Mouse (Mus musculus): ENCODE data around the gene Trem3.
A peak's percentile ranks its signal among the peaks of the same experiment; 100 is the strongest.

The Trem3 gene

DNA sequence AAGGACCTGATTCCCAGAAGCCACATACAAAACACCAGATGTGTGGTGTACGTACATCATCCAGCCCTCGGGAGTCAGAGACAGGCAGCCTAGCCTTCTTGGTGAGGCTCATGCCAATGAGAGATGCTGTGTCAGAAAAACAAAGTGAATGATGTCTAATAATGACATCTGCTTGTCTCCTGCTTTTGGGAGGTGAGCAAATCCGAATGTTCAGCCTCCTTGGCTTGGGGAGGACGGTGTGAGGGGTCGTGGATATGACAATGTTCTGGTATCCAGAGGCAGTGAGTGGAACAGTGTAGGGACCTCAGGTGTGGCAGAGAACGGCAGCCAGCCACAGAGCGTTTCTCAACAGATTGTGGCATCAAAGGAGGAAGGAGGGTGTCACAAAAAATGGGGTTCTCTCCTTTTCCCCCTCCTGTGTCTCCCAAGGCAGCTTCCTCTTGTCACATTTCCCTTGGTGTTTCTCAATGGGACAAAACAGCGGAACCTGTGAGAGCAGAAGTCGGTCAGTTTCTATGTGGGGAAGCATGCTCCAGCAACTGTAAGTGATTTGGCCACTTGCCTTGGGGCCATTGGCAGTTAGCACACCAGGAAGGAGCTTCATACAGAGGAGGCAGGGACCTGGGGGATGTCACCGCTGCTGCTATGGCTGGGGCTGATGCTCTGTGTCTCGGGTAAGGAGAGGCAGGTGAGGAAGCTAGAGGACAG is at the start of gene Trem3:
Gene Trem3, plus strand, starts transcription at position 557 of the 708 bp plus-strand sequence.
- no peak for DNase-seq (ENCODE audit: low spot score)

DNA sequence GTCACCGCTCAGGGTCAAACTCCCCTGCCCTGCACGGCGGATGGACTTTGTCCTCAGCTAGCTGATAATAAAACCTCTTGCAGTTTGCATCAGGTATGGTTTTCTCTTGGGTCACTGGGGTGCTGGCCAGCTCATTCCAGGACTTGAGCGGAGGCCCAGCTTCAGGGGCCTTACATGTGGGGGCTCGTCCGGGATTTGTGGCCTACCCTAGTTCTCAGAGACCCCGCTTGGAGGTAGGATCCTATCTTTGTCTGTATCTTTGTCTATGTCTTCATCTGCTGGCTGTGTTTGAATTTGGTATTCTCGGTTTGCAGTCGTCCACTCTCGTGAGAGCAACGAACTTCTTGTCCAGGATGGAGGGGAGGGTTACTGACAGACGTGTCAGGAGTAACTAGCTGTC is 44.5 kb upstream of the Trem3 start:
- DNase-seq (ENCODE audit: low spot score) = no peak

DNA sequence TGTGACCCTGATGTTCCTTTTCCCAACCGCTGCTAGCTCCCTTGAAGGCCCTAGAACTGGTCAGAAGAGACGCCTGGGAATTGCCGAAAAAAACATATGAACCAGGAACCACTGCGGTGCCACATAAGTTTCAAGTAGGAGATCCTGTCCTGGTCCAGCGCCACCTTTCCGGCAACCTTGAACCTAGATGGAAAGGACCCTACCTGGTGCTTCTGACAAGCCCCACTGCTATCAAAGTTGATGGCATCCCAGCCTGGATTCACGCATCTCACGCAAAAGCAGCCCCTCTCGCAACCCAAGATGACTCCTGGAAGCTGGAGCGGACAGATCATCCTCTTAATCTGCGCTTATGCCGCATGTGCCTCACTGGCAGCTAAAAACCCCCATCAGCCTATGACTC is 35.0 kb upstream of the Trem3 start:
- no peak for DNase-seq (ENCODE audit: low spot score)

DNA sequence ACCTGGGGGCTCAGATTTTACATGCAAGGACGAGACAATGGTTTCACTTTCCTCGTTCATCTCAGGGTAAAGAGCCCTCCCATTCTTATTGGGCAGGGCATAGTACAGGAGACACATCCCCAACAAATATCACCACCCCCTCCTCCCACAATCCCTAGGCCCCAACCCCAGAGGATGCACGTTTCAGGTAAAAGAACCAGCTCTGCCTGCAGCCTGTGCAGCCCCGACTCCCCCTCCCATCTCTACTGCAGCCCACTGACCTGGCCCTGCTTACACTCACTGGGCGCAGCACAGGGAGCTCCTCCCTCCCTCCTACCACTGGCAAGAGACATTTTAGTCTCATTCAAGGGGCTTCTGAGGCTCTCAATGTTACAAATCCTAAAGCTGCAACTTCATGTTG is 34.1 kb upstream of the Trem3 start:
- no peak for DNase-seq (ENCODE audit: low spot score)

DNA sequence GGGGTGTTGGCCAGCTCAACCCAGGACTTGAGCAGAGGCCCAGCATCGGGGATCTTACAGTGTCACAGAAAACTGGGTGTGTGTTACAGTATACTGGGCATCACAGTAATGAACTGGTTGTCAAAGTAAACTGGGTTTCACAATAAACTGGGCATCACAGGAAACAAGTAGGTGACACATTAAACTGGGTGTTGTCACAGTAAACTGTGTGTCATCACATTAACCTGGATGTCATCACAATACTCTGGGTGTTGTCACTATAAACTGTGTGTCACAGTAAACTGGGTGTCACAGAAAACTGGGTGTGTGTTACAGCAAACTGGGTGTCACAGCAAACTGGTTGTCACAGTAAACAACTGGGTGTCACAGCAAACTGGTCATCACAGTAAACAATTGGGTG is 32.1 kb upstream of the Trem3 start:
- no peak for DNase-seq (ENCODE audit: low spot score)

DNA sequence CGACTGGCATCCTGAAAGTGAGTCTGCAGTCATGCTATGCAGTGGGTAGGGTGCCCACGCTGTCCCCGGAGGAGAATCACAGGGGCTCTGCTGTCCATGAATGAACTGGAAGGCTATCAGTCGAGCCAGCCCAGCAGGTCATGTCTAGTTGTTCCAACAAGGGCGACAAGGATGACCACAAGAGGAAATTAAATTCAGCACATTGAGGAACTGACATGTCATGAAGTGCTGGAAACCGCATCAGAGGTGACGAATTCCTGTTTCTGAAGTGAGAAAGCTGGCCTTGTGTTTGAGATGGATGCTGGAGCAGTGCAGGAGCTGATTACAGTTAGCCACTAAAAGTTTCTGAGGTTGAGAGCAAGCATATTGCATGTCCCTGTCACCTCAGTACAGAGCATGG is 16.9 kb upstream of the Trem3 start:
- DNase-seq (ENCODE audit: low spot score) = no peak

DNA sequence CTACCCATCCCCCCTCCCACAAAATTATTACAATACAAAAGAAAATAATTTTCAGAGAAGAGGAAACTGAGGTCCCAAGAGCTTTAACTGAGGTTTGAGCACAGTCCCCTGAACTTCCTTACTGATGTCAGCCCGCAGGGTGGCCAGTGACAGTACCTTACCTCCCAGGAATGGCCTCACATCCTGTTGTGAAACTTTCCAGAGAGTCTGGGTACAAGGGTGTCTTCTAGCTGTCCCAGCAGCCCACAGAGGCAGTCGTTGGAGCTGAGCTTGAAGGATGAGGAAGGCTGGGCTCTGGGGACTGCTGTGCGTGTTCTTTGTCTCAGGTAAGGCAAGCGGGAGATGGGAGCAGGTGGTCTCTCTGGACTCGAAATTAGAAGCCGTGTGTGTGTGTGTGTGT is 15.1 kb upstream of the Trem3 start, which contains the start of gene Trem1:
Gene Trem1, plus strand, starts transcription at position 251 of the 400 bp plus-strand sequence.
- no peak for DNase-seq (ENCODE audit: low spot score)

DNA sequence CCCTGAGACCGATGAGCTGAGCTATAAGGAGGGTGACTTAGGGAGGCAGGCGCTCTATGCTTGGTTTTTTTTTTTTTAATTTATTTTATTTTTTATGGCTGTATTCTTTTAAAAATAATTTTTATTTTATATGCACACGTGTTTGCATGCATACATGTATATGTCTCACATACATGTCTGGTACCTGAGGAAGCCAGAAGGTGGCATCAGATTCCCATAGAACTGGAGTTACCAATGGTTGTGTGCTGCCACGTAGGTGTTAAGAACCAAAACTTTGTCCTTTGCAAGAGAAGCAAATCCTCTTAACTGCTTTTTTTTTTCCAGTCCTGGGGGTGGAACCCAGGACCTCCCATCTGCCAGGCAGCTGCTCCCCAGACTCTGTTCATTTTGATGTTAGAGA is 13.8 kb upstream of the Trem3 start:
- DNase-seq (ENCODE audit: low spot score) = no peak

DNA sequence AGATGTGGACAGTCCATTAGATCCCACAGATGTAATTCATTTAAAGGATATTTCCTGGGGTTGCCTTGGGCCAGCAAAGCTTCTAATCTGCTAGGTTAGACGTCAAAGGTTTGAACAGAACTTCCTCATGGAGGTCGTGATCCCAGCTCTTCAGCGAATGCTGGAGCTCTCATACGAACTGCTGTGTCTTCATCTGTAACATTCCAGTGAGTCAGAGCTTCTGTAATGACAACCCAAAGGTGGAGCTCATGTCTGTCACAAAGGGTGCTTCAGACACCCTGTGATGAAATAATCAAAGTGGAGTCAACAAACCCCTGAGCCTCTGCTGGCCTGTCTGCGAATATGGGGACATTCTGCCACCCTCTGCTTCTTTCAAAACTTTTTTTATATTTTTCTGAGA is 13.0 kb upstream of the Trem3 start:
- no peak for DNase-seq (ENCODE audit: low spot score)

DNA sequence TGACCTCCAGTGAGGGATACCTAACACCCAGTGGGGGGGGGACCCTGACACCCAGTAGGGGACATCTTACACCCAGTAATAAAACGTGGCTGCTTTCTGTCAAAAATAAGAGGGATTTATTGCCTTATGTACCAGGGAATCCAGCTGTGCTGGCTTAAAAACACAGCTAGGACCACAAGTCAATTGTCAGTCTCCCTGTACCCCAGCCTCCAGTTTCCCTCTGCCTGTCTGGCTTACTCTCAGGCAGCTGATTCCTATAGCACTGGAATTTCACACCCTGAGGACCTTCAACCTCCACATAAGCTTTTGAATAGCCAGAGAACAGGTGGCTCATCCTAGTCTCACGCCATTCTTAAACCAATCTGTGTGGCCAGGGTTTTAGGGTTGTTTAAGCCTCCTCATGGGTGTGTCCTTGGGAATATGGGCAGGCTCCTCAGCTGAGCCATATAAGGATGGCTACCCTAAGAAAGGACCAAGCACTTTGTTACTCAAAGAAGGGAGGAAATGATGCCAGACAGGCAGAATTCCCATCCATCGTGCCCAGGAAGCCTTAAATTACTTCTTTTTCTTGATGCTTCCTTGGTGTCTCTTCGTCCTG is 11.7 kb upstream of the Trem3 start:
- DNase-seq (ENCODE audit: low spot score) = no peak

DNA sequence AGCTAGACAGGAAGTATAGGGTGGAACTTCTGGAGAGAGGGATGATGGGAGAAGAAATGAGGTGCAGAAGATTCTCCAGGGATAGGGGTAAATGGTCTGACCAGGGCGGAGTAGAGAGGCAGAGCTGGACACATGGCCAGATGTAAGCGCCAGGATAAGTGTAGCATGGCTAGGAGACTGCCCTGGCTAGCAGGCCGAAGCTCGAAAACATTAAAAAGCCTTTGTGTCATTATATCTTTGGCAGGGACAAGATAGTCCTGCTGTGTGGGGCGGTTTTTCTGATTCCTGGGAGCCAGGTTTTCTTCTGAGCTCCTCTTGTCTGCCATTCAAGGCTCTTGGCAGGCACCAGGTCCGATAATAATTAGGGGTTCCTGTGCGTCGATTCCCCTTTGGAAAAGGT is 10.0 kb upstream of the Trem3 start:
- DNase-seq (ENCODE audit: low spot score) = no peak

DNA sequence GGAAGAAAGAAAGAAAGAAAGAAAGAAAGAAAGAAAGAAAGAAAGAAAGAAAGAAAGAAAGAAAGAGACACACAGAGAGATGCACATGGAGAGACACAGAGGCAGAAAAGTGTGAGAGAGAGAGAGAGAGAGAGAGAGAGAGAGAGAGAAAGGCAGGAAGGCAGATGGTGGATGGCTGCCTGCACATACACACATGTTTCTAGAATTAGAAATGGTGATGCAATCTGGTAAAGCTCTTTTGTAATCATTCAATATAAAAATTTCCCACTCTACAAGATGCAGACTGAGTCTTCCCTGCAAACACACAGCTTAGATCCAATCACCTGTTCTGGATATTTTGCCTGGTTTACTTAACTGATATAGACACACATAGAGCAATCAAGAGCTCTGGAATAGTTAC is 1.5 kb downstream of the Trem3 start:
- DNase-seq (ENCODE audit: low spot score) = peak; percentile 16

DNA sequence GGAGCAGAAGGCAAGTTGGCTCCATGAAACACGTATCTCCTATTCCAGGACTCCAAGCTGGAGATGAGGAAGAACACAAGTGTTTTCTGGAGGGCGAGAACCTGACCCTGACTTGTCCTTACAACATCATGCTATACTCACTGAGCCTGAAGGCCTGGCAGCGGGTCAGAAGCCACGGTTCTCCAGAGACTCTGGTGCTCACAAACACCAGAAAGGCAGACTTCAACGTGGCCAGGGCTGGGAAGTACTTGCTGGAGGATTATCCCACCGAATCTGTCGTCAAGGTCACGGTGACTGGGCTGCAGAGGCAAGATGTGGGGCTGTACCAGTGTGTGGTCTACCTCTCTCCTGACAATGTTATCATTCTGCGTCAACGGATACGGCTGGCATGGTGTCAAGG is 1.9 kb downstream of the Trem3 start:
- no peak for DNase-seq (ENCODE audit: low spot score)

DNA sequence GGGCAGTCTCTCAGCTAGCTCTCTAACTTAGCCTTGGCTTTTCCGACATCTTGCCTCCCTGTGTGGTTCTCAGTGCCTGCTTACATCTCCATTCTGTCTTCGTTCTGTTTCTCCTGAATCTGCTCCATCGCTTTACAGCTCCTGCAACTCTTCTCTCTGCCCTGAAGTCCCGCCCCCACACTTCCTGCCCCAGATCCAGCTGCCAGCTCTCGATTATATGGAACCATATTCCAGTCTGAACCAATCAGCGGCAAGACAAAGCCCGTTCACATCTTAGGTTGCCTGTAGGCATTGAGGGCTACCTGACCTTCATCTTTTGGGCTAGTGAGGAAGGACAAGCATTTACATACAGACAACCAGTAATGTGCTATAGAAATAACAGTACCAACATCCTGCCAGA is 3.1 kb downstream of the Trem3 start:
- DNase-seq (ENCODE audit: low spot score) = no peak

DNA sequence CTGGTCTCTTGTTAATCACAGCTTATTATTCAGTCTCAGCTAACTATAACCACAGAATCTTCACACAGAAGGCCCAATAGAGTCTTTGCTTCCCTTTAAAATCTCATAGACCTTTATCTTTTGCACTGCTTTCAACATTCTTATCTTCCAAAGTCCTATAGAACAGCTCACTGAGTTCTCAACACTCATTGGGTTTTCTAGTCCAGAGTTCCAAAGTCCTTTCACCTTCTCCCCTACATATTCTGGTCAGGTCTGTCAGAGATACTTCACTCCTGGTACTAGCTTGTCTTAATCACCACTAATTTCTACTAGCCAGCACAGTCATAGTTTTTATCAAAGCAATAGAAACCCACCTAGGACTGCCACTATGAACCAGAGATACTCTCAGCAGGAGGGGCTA is 9.0 kb downstream of the Trem3 start:
- DNase-seq (ENCODE audit: low spot score) = no peak

DNA sequence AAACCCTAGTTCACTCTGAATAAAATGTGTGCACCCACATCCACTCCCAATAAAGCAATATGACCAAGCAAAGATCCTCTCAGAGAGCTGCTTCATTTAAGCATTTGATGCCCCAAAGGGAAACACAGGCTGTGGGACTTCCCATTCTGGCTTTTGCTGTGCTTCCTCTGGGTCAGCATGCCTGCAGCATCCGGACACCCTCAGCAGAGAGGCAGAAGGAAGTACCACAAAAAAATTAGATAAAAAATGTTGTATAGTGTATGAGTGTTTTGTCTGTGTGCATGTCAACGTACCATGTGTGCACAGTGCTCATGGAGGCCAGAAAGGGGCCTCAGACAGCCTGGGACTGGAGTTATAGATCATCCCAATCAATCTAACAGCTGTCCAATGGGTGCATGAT is 14.3 kb downstream of the Trem3 start:
- no peak for DNase-seq (ENCODE audit: low spot score)

DNA sequence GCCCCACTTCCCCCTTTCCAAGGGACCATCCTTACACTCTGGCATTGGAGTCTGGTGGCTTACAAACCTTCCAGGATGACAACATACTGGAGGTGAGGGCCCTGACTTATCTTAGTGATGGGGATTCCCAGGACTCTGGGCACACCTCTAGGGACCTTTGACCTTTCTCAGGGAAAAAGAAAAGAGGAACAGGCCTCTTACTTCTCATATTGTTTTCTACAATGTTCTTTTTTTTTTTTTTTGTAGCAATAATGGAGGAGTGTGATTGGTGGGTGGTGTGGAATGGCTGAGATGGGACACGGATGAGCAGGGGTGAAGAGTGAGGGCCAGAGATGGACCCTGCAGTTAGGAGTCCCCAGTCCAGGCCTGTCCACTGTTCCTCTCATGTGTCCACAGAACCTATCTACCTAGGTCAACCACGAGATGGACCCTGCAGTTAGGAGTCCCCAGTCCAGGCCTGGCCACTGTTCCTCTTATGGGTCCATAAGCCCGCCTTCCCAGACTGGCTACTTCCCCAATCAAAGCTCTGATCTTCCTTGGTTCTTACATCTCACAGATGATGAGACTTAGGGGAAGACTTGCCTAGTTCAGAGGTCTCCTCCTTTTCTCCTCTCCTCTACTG is 16.3 kb downstream of the Trem3 start, which contains the start of gene Treml4:
Gene Treml4, plus strand, starts transcription at position 555 of the 622 bp plus-strand sequence.
- no peak for DNase-seq (ENCODE audit: low spot score)

DNA sequence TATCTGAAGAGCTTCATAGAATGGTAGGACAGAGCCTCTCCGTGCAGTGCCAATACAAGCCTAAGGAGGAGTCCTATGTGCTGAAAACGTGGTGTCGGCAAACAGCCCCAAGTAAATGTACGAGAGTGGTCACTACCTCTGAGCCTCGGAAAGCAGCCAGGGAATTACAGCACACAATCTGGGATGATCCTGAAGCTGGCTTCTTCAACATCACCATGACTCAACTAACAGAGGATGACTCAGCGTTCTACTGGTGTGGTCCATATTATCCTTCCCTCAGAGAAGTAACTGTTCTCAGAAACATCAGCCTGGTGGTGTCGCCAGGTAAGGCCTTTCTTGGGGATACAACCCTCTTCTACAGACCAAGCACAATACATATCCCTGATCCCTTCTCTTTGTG is 17.1 kb downstream of the Trem3 start:
- DNase-seq (ENCODE audit: low spot score) = no peak

DNA sequence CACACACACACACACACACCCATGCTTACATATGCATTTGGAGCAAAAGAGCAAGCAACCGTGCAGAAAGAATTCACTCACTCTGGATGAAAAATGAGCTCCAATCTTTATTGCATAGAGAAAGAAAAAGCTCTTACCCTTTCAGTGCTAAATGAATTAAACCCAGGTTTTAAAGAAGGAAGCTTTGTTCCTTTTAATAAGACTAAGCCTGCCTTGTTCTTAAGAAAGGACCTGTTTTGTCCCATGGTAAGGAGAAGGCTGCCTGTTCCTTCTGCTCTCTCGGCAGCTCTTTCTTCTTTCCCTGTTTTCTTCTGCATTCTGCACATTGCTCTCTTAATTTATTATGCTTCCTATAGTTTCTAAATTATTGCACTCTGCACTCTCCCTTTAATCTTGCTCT is 18.6 kb downstream of the Trem3 start:
- DNase-seq (ENCODE audit: low spot score) = no peak

DNA sequence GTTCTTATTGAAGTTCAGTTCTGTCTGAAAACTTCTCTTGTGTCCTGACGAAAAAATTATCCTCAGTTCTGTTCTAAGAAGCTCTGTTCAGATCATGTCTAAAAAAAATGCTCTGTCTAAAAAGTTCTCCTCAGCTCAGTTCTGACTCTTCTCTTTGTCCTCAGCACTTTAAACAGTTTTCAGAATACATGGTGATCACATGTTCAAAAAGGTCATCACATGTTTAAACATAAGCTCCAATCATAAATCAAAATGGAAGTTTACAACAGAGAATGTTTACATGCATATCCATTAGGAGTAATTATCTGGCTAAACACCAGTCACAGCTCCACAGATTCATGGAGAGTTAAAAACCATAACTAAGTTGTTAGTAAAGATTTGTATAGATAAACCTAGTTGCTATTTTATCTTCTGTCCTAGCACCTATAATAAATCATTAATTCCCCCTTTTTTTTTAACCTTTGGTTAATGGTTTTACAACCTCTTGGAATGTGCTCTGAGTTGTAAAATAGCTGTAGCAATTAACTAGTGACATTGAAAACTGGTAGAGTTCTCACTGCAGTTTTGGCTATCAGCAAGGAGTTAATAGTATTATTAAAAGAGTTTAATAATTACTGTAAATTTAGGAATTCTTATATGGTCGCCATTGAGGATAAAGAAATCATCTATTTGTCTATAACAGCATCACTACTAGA is 19.2 kb downstream of the Trem3 start:
- DNase-seq (ENCODE audit: low spot score) = no peak

DNA sequence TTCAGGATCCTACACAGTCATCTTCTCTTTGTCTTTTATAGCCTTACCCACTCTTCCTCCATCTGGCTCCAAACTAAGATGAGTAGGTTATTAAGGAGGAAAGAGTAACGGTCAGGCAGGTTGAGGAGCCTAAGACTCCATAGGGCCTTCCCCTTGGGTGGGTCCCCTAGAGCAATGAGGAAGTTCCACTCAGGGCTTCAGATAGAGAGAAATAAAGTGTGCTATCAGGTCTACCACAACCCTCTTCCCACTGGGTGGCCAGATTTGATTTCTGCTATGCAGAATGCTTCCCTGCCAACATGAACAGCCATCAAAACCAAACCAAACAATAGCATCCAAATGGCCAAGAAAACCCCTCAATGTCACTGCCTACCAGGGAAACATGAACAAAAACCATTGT is 20.0 kb downstream of the Trem3 start:
- no peak for DNase-seq (ENCODE audit: low spot score)

DNA sequence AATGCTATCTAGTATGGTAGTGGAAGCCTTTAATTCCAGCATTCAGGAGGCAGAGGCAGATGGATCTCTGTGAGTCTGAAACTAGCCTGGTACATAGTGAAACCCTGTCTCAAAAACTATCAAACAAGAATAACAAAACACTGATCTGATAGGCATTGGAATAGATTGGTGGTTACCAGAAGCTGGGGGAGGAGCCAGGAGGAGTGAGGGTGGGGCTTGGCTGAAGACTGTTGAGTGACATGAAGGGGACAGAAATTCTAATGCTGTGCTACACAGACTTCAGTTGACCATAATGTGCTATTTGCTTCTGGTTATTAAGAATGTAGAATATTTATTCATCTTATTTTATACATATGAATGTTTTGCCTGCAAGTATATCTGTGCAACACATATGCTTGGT is 20.7 kb downstream of the Trem3 start:
- no peak for DNase-seq (ENCODE audit: low spot score)

DNA sequence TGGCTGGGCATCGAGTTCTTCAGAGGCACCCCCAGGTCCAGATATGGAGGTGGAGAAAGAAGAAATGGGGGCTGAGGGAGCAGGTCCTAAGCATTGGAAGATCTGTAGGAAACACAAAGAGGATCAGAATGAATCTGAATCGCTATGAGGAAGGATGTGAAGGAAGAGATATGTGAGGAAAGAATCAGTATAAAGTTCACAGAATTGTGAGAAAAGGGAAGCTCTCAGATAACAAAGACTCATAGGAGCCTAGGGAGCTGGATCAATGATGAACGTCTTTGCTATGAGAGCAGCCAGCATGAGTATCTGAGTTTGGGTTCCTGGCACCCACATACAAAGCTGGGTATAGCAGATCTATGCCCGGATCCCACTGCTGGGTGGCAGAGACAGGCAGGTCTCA is 22.3 kb downstream of the Trem3 start:
- DNase-seq (ENCODE audit: low spot score) = no peak
